Mouse (Mus musculus): ENCODE measurements around the gene Gorasp2.

Gorasp2 gene

DNA sequence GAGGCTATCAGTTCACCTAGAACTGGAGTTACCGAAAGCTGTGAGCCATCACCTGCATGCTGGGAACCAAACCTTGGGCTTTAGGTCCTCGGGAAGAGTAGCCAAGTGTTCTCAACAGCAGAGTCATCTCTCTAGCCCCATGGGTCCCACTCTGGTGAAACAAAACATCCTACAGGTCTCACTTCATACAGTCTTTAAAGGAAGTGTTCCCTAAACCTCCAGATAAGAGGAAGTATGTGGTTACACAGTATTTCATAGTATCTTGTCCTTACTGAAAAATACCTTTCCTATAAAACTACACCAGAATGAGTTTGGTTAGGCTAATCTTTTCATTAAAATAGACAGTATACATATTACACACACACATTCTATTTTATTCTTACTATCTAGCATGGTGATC is 81.2 kb downstream of the Gorasp2 start:
- DNase-seq, result no peak

DNA sequence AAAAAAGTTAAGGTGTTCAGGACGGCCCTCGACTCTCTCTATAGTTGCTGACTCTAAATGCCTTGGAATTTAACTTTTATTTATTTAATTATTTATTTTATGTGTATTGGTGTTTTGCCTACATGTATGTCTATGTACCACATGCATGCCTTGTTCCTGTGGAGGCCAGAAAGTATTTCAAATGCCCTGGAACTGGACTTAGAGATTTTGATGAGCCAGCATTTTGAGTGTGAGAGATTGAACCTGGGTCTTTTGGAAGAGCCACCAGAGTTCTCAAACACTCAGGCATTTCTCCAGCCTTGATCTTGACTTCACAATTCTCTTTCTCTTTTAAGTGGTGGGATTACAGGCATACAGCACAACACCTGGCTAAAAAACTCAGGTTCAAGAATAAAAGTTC is 90.3 kb downstream of the Gorasp2 start:
- no peak for DNase-seq

DNA sequence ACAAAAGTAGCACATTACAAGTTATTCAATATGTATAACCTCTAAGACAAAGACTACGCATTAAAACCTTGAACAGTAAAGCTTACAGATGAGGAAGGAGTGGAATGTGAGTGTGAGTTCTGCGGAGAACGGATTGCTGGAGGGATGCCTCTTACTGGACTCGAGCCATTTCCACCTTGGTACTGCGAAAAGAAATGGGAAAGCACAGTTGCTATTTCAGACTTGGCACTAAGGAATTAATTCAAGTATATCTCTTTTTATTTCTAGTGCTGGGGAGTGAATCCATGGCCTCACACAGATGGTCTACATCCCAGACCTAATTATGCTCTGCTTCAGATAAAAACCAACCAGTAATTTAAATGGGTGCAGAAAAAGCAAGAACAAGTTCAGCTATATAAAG is 90.8 kb downstream of the Gorasp2 start:
- DNase-seq, result no peak

Data from kidney, postnatal 4 days (tissue).